In the genomic region with DNA sequence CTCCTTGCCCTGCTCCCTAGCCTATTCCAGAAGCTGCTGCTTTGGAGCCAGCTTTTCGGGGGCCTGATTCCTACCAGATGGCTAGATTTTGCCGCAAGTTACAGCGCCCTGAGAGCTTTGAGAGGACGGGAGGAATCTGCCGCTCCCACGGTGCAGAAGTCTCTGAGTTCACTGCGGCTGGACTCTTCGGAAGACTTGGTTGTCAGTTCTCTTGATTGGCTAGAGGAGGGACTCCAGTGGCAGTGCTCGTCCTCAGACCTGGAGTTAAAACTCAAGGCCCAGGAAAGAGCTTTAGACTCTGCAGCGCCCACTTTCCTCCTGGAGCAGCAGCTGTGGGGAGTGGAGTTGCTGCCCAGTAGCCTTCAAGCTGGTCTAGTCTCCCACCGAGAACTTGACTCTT, we compare ENCODE assay signal across 8 mouse cellular contexts. TPM values are rescaled to one million over a fixed set of nuclear protein-coding genes. Genes with fewer than 3 reads are reported as not detected.
DNase-seq lines count a peak whose midpoint lies in the region; ATAC-seq and TF ChIP-seq lines count a peak whose summit lies in the region.

No protein-coding gene starts in this region.

- under 1% methylated on average over 11 of the region's 11 CpGs for WGBS in forebrain, embryonic 10.5 days

- ATAC-seq in G1E (ENCODE audit: extremely low read depth, insufficient number of reproducible peaks, low FRiP score, poor library complexity, severe bottlenecking), result no peak
- no peak for ATAC-seq in CD4-positive, CD25-positive, alpha-beta regulatory T cell, adult 4 months

- peak; percentile 40 for DNase-seq in gastrocnemius, adult 2 months
- no peak for DNase-seq in gastrocnemius, postnatal 4 days (ENCODE audit: low spot score in 2 of 2)
- DNase-seq in G1E (ENCODE audit: low spot score), result no peak
- DNase-seq in forebrain, embryonic 10.5 days (ENCODE audit: extremely low spot score, low spot score), result no peak
- peak; percentile 44 for DNase-seq in kidney, adult 18-20 months
- peak; percentile 20 for DNase-seq in lung, postnatal 14 days
- no peak for DNase-seq in gastrocnemius, postnatal 25 days

- H3K4me3 ChIP-seq in gastrocnemius, adult 2 months, result peak overlapping the region; percentile 88
- peak overlapping the region; percentile 78 for H3K4me3 ChIP-seq in G1E (ENCODE audit: low read depth, low read length)
- H3K4me3 ChIP-seq in forebrain, embryonic 10.5 days, result peak overlapping the region; percentile 98

- H3K27me3 ChIP-seq in G1E (ENCODE audit: insufficient read depth, low read length), result no peaks in the 10 kb centered on the region
- H3K27me3 ChIP-seq in forebrain, embryonic 10.5 days (ENCODE audit: poor library complexity, severe bottlenecking), result no peaks in the 10 kb centered on the region

- H3K4me1 ChIP-seq in G1E (ENCODE audit: insufficient read depth, low read depth, low read length), result peaks cover 42% of the 10 kb centered on the region
- H3K4me1 ChIP-seq in forebrain, embryonic 10.5 days, result peaks cover 64% of the 10 kb centered on the region

- peaks cover 47% of the 10 kb centered on the region for H3K36me3 ChIP-seq in G1E (replicated peaks)
- H3K36me3 ChIP-seq in forebrain, embryonic 10.5 days (replicated peaks), result peaks cover 48% of the 10 kb centered on the region

- no peaks in the 10 kb centered on the region for H3K9me3 ChIP-seq in G1E (replicated peaks)
- no peaks in the 10 kb centered on the region for H3K9me3 ChIP-seq in forebrain, embryonic 10.5 days

- peak overlapping the region; percentile 100 for H3K27ac ChIP-seq in gastrocnemius, adult 2 months
- peak overlapping the region; percentile 99 for H3K27ac ChIP-seq in forebrain, embryonic 10.5 days

- no peak for TF ChIP-seq CTCF in gastrocnemius, adult 2 months (IDR thresholded peaks at IDR 0.05)
- no peak for TF ChIP-seq CTCF in G1E (IDR thresholded peaks at IDR 0.05; ENCODE audit: low read depth, low read length)

- intact Hi-C loops in gastrocnemius, adult 2 months (cut with DNase I), result loop anchor here (10.0 kb wide), 1 partner anchor 953 kb away; no protein-coding TSS in a partner anchor

RNA-seq across cellular contexts. Expression of a gene that starts 1.0 kb away (rescaled TPM):
- total RNA-seq in gastrocnemius, adult 2 months (2021), result 10 to 100 TPM; 16.4 to 18.6 TPM
- total RNA-seq in gastrocnemius, postnatal 4 days (2021), result 10 to 100 TPM; 46.0 to 49.1 TPM
- total RNA-seq in G1E (2014; fragmentation: Nextera tagmentation) (100 and 105 TPM in 2 replicates), G1E (2017) (105 and 131 TPM in 2 replicates)
- polyA plus RNA-seq in G1E (2012), result 35.3 and 38.6 TPM in 2 replicates
- polyA plus RNA-seq in forebrain, embryonic 10.5 days (2016; fragmentation: Nextera tagmentation; extraction: Ambion mirVana), result 59.1 and 59.3 TPM in 2 replicates
- 10 to 100 TPM; 20.6 to 21.8 TPM for polyA plus RNA-seq in CD4-positive, CD25-positive, alpha-beta regulatory T cell, adult 4 months (2017; shearing (Covaris generic))
- total RNA-seq in gastrocnemius, postnatal 25 days (2021), result 10 to 100 TPM; 14.5 to 17.3 TPM

RNA-seq across cellular contexts. Expression of a gene that starts 32.1 kb away (rescaled TPM):
- 10 to 100 TPM in 1 of 2 experiments, 1 to 10 TPM in 1; 7.4 to 12.5 TPM for total RNA-seq in gastrocnemius, adult 2 months (2021)
- 10 to 100 TPM; 12.6 to 14.4 TPM for total RNA-seq in gastrocnemius, postnatal 4 days (2021)
- total RNA-seq in G1E (2014; fragmentation: Nextera tagmentation), result not detected in 2 replicates
- 0.17 and 0.38 TPM in 2 replicates for total RNA-seq in G1E (2017)
- 0.02 and 0.07 TPM in 2 replicates for polyA plus RNA-seq in G1E (2012)
- 9.0 and 9.9 TPM in 2 replicates for polyA plus RNA-seq in forebrain, embryonic 10.5 days (2016; fragmentation: Nextera tagmentation; extraction: Ambion mirVana)
- polyA plus RNA-seq in CD4-positive, CD25-positive, alpha-beta regulatory T cell, adult 4 months (2017; shearing (Covaris generic)), result not detected
- total RNA-seq in gastrocnemius, postnatal 25 days (2021), result 10 to 100 TPM; 12.7 to 14.4 TPM

Comparison
In these comparisons a context has a peak if more than half of its experiments do, and no peak if none do; other contexts are left out.
1. DNase-seq: peak in gastrocnemius, adult 2 months (single experiment), kidney, adult 18-20 months (single experiment) and lung, postnatal 14 days (single experiment); none in gastrocnemius, postnatal 4 days (0 of 2), G1E (single experiment), forebrain, embryonic 10.5 days (single experiment) and gastrocnemius, postnatal 25 days (single experiment).
2. RNA of a gene that starts 32.1 kb away (total RNA-seq): 12.6 to 14.4 TPM in gastrocnemius, postnatal 4 days, 12.7 to 14.4 TPM in gastrocnemius, postnatal 25 days and 7.4 to 12.5 TPM in gastrocnemius, adult 2 months; 0.17 to 0.38 TPM in G1E; every median in the first group is over 4 times any median in the second.
3. Peak in every context shown above with its lines, with median percentiles within 50 percentile points of each other: H3K4me3 ChIP-seq.